Mouse (Mus musculus) megakaryocyte, embryonic 14.5 days (primary cell): ENCODE results near the gene Ccnl2. TPM values are rescaled to one million over a fixed set of nuclear protein-coding genes. Genes with fewer than 3 reads are reported as not detected.

Source experiments
- H3K27me3 ChIP-seq: replicated peaks from 2 replicates; pipeline ENCODE3; 2012; ENCODE audit warnings: inconsistent platforms
- H3K36me3 ChIP-seq: replicated peaks from 2 replicates; pipeline ENCODE3; 2012; ENCODE audit warnings: low read length, inconsistent platforms, mixed read lengths
- H3K4me1 ChIP-seq: 2 replicates; pipeline ENCODE4 v1.6.1; 2012; ENCODE audit warnings: inconsistent platforms
- H3K4me3 ChIP-seq: replicated peaks from 2 replicates; pipeline ENCODE3; 2012; ENCODE audit warnings: moderate library complexity, mild to moderate bottlenecking, inconsistent platforms
- H3K9me3 ChIP-seq: 2 replicates; pipeline ENCODE4 v1.6.1; 2012; ENCODE audit warnings: inconsistent platforms
- FLI1 ChIP-seq: IDR thresholded peaks from 2 replicates; pipeline ENCODE4 v1.6.1; 2012; ENCODE audit warnings: low read length, inconsistent platforms, mixed read lengths
- GATA1 ChIP-seq: IDR thresholded peaks from 3 replicates; pipeline ENCODE4 v1.6.1; 2012; ENCODE audit warnings: mixed read lengths, low read length, inconsistent platforms, borderline replicate concordance
- polyA plus RNA-seq: library from polyadenylated mRNA; stranded (reverse); fragments of >175 nt; gene quantifications from 2 replicates; pipeline ENCODE4 v1.2.3, GENCODE M21; 2012; ENCODE audit warnings: low replicate concordance; ENCODE audit not compliant: insufficient read depth

Gene Ccnl2
- polyA plus RNA-seq, 1 experiment: 15.4 TPM

GRCm38 (mm10) chr4:155838187-155839153 lies 26.2 kb downstream of the Ccnl2 start:
- Histone ChIP-seq H3K27me3 (peaks cover 39% of the 10 kb centered on the region), H3K9me3 (no peaks in the 10 kb centered on the region), H3K4me1 (peaks cover 68% of the 10 kb centered on the region)

GRCm38 (mm10) chr4:155839483-155839910 lies 27.2 kb downstream of the Ccnl2 start, which contains the start of gene Mxra8:
Mxra8 (plus strand) TSS chr4:155839680.
- TF ChIP-seq FLI1 (no peak), GATA1 (no peak)
- Histone ChIP-seq H3K4me1 (peaks cover 59% of the 10 kb centered on the region), H3K27me3 (peaks cover 42% of the 10 kb centered on the region), H3K36me3 (no peaks in the 10 kb centered on the region), H3K4me3 (peak within 1 kb of the TSS; percentile 92), H3K9me3 (no peaks in the 10 kb centered on the region)

More at GRCm38 (mm10) chr4:155838187-155839153, 26.2 kb downstream of the Ccnl2 start:
- Histone ChIP-seq H3K36me3 (peaks cover 2% of the 10 kb centered on the region), H3K4me3 (peak overlapping the region; percentile 6)
- TF ChIP-seq FLI1 (no peak), GATA1 (no peak)

GRCm38 (mm10) chr4:155840076-155841002 lies 28.1 kb downstream of the Ccnl2 start:
- Histone ChIP-seq H3K27me3 (peaks cover 42% of the 10 kb centered on the region), H3K4me1 (peaks cover 59% of the 10 kb centered on the region), H3K36me3 (no peaks in the 10 kb centered on the region), H3K4me3 (peak overlapping the region; percentile 92), H3K9me3 (no peaks in the 10 kb centered on the region)
- TF ChIP-seq FLI1 (no peak), GATA1 (no peak)

DNA sequence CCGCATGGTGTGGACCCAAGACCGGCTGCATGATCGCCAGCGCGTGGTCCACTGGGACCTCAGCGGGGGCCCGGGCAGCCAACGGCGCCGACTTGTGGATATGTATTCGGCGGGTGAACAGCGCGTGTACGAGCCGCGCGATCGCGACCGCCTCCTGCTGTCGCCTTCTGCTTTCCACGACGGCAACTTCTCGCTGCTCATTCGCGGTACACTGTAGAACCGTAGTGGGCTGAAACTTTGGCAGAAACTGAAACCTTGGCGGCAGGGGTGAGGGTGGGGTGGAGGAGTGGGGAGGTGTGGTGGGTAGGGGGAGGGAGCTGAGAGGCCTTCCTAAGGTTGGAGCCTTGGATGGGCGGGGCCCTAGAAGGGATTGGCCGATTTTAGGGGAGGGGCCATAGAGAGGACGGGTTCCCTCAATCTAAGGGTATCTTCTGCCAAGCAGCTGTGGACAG lies 28.7 kb downstream of the Ccnl2 start:
- Histone ChIP-seq H3K9me3 (no peaks in the 10 kb centered on the region), H3K4me3 (peak overlapping the region; percentile 92), H3K4me1 (peaks cover 59% of the 10 kb centered on the region), H3K36me3 (no peaks in the 10 kb centered on the region), H3K27me3 (peaks cover 42% of the 10 kb centered on the region)
- TF ChIP-seq FLI1 (no peak), GATA1 (no peak)

GRCm38 (mm10) chr4:155841651-155842270 lies 29.5 kb downstream of the Ccnl2 start:
- H3K4me3 ChIP-seq: peak overlapping the region; percentile 92
- peaks cover 42% of the 10 kb centered on the region for H3K27me3 ChIP-seq
- TF ChIP-seq GATA1 (no peak), FLI1 (no peak)
- H3K36me3 ChIP-seq: no peaks in the 10 kb centered on the region
- peaks cover 62% of the 10 kb centered on the region for H3K4me1 ChIP-seq
- no peaks in the 10 kb centered on the region for H3K9me3 ChIP-seq

DNA sequence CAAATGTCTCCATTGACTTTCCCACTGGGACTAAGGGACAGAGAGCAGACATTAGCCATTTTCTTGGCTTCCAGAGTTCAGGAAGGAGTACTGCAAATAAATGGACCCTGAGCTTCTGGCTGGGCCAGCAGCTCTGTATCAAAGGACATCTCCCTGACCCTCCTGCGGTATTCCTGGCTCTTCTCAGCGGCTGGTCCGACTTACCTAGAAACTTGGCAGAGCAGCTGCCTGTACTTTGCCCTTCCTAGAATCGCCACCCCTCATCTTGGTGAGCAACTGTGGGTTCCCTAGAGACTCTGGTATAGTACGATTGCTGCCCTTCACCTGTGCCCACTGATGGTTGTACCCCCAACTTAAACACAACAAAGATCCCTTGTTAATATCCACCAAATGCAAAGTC lies 30.9 kb downstream of the Ccnl2 start:
- Histone ChIP-seq H3K4me3 (no peak overlapping the region), H3K9me3 (no peaks in the 10 kb centered on the region), H3K36me3 (no peaks in the 10 kb centered on the region), H3K4me1 (peaks cover 58% of the 10 kb centered on the region), H3K27me3 (peaks cover 42% of the 10 kb centered on the region)
- no peak for TF ChIP-seq GATA1

GRCm38 (mm10) chr4:155846871-155847578 lies 34.7 kb downstream of the Ccnl2 start, which contains the start of gene Dvl1:
Dvl1 (plus strand) TSS chr4:155847402.
- H3K4me3 ChIP-seq: peak within 1 kb of the TSS; percentile 100
- TF ChIP-seq FLI1: no peak
- TF ChIP-seq GATA1: no peak
- no peaks in the 10 kb centered on the region for H3K9me3 ChIP-seq
- peaks cover 16% of the 10 kb centered on the region for H3K27me3 ChIP-seq
- peaks cover 6% of the 10 kb centered on the region for H3K36me3 ChIP-seq
- H3K4me1 ChIP-seq: peaks cover 60% of the 10 kb centered on the region

DNA sequence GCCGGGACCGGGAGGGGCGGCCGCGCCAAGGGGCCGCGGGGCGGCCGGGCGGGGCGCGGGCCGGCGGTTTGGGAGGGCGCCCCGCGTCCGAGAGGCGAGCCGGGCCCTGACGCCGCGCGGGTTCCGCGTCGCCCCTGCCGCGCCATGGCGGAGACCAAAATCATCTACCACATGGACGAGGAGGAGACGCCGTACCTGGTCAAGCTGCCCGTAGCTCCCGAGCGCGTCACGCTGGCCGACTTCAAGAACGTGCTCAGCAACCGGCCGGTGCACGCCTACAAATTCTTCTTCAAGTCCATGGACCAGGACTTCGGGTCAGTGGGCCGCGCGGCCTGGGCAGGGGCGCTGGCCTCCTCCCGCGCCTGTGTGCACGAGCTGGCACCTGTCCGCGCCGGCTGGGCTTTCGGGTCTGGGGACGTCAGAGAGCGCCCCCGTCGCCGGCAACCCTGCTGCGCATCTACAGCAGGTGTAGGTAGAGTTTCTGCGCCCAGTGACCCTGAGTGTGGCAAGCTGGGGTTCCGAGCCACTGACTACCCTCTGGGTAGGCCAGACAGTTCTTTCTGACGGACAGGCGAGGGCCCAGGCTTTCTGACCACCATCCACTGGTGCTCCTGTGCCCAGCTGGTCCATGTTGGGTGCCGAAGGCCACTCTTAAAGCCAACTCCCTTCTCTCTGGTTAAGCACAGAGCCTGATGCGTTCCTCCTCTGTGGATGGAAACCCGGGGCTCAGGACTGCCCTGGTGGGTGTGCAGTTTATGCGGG lies 35.5 kb downstream of the Ccnl2 start:
- Histone ChIP-seq H3K27me3 (peaks cover 10% of the 10 kb centered on the region), H3K4me3 (peak overlapping the region; percentile 100), H3K36me3 (peaks cover 6% of the 10 kb centered on the region), H3K4me1 (peaks cover 63% of the 10 kb centered on the region), H3K9me3 (no peaks in the 10 kb centered on the region)
- TF ChIP-seq GATA1: no peak
- TF ChIP-seq FLI1: no peak
